14 mouse cellular contexts compared by ENCODE assay signal in genomic region chr12:110009136-110009535, GRCm38 (mm10).
DNase-seq lines count a peak whose midpoint lies in the region; ATAC-seq and TF ChIP-seq lines count a peak whose summit lies in the region.
"Had no signal": no experiment of that assay in that cellular context is flagged by ENCODE, and none has a peak within 500 bp of the region (broad histone marks: within the 10 kb centered on the region; RNA-seq: fewer than 3 reads in every experiment).

No protein-coding gene starts in this region.

- H3K36me3 ChIP-seq in heart, adult 2 months (ENCODE audit: control insufficient read depth, insufficient read depth, low read length): no peaks in the 10 kb centered on the region
- H3K36me3 ChIP-seq in heart, embryonic 10.5 days: no peaks in the 10 kb centered on the region
- no peaks in the 10 kb centered on the region for H3K36me3 ChIP-seq in lung, embryonic 14.5 days (ENCODE audit: insufficient read depth)
- H3K36me3 ChIP-seq: heart, embryonic 13.5 days; kidney, embryonic 15.5 days; limb, embryonic 13.5 days had no signal

- intact Hi-C loops in heart, adult 2 months (cut with DNase I): loop anchor here (10.0 kb wide), 1 partner anchor 366 kb away; no protein-coding TSS in a partner anchor

- H3K4me2 ChIP-seq in lung, embryonic 14.5 days: no peak overlapping the region
- H3K4me2 ChIP-seq: heart, embryonic 13.5 days; kidney, embryonic 15.5 days; limb, embryonic 13.5 days had no signal

- no peak for DNase-seq in heart, adult 2 months
- DNase-seq in heart, embryonic 10.5 days (ENCODE audit: low spot score): no peak
- DNase-seq in lung, embryonic 14.5 days: peak; percentile 32
- no peak for DNase-seq in lung, postnatal 4 days
- peak; percentile 17 for DNase-seq in ES-CJ7 (ENCODE audit: low read depth, low spot score)
- DNase-seq in heart, adult 11 months: no peak
- no peak for DNase-seq in cerebellum, postnatal 4 days (ENCODE audit: low spot score in 2 of 2)

- peak; percentile 24; the same call in 1 of the 2 replicates for TF ChIP-seq CTCF in heart, adult 2 months (IDR thresholded peaks at IDR 0.05)
- peak; percentile 51; the same call in 1 of the 2 replicates for TF ChIP-seq CTCF in lung, embryonic 14.5 days (IDR thresholded peaks at IDR 0.05; ENCODE audit: low read depth)
- TF ChIP-seq CTCF in cortical plate, adult 2 months (IDR thresholded peaks at IDR 0.05; ENCODE audit: extremely low read depth, insufficient read depth, low read length): 0 out of 2 replicates have a peak, but pooled peaks have one; percentile 4

- H3K9ac ChIP-seq in heart, adult 2 months (ENCODE audit: low read depth, low read length): no peak overlapping the region
- H3K9ac ChIP-seq in lung, embryonic 14.5 days: no peak overlapping the region
- H3K9ac ChIP-seq: heart, embryonic 13.5 days; kidney, embryonic 15.5 days; limb, embryonic 13.5 days had no signal

- H3K79me2 ChIP-seq in heart, adult 2 months (replicated peaks; ENCODE audit: control insufficient read depth, insufficient read depth, low read length): no peaks in the 10 kb centered on the region

- ATAC-seq in lung, embryonic 14.5 days (ENCODE audit: insufficient read depth): no peak
- ATAC-seq: activated CD4-positive, CD25-positive, alpha-beta regulatory T cell, adult 4 months had no signal

- WGBS in heart, adult 2 months: 41% methylated on average over 4 of the region's 4 CpGs
- whole genome bisulfite sequencing in heart, embryonic 10.5 days: 56% methylated on average over 4 of the region's 4 CpGs
- WGBS in lung, embryonic 14.5 days: 49% methylated on average over 4 of the region's 4 CpGs

- no peaks in the 10 kb centered on the region for H3K9me3 ChIP-seq in heart, embryonic 10.5 days
- no peaks in the 10 kb centered on the region for H3K9me3 ChIP-seq in lung, embryonic 14.5 days (ENCODE audit: low read depth, low read length)
- H3K9me3 ChIP-seq: heart, embryonic 13.5 days; kidney, embryonic 15.5 days; limb, embryonic 13.5 days; megakaryocyte, embryonic 14.5 days had no signal

- no peaks in the 10 kb centered on the region for H3K4me1 ChIP-seq in heart, adult 2 months (ENCODE audit: control insufficient read depth, insufficient read depth, low read length)
- no peaks in the 10 kb centered on the region for H3K4me1 ChIP-seq in heart, embryonic 10.5 days
- no peaks in the 10 kb centered on the region for H3K4me1 ChIP-seq in lung, embryonic 14.5 days (ENCODE audit: insufficient read depth)
- H3K4me1 ChIP-seq in cortical plate, adult 2 months (ENCODE audit: control insufficient read depth, insufficient read depth, low read length): no peaks in the 10 kb centered on the region
- H3K4me1 ChIP-seq: heart, embryonic 13.5 days; kidney, embryonic 15.5 days; limb, embryonic 13.5 days; megakaryocyte, embryonic 14.5 days had no signal

- H3K4me3 ChIP-seq in heart, adult 2 months: no peak overlapping the region
- H3K4me3 ChIP-seq in heart, embryonic 10.5 days: no peak overlapping the region
- H3K4me3 ChIP-seq in lung, embryonic 14.5 days (ENCODE audit: low read depth, low read length): no peak overlapping the region
- no peak overlapping the region for H3K4me3 ChIP-seq in cortical plate, adult 2 months (ENCODE audit: insufficient read depth, low read length)
- H3K4me3 ChIP-seq: heart, embryonic 13.5 days; kidney, embryonic 15.5 days; limb, embryonic 13.5 days; megakaryocyte, embryonic 14.5 days had no signal

- no peaks in the 10 kb centered on the region for H3K27me3 ChIP-seq in heart, adult 2 months (ENCODE audit: control insufficient read depth, insufficient read depth, low read length)
- H3K27me3 ChIP-seq in heart, embryonic 10.5 days (ENCODE audit: insufficient read depth, poor library complexity, severe bottlenecking): 0 out of 2 replicates have a peak, but pooled peaks cover 4% of the 10 kb centered on the region
- no peaks in the 10 kb centered on the region for H3K27me3 ChIP-seq in lung, embryonic 14.5 days (ENCODE audit: insufficient read depth, low read length)
- H3K27me3 ChIP-seq: CH12.LX; kidney, embryonic 15.5 days; megakaryocyte, embryonic 14.5 days had no signal

- no peak for TF ChIP-seq EP300 in heart, adult 2 months (IDR thresholded peaks at IDR 0.05; ENCODE audit: insufficient read depth, low read depth, low read length)

- no peak overlapping the region for H3K27ac ChIP-seq in heart, adult 2 months
- H3K27ac ChIP-seq in heart, embryonic 10.5 days: no peak overlapping the region
- H3K27ac ChIP-seq in lung, embryonic 14.5 days (ENCODE audit: low read depth): no peak overlapping the region
- H3K27ac ChIP-seq in cortical plate, adult 2 months (ENCODE audit: insufficient read depth, low read length): no peak overlapping the region
- H3K27ac ChIP-seq: heart, embryonic 13.5 days; kidney, embryonic 15.5 days; limb, embryonic 13.5 days had no signal

- no peak for TF ChIP-seq POLR2A in heart, adult 2 months (IDR thresholded peaks at IDR 0.05; ENCODE audit: insufficient read depth, low read depth, low read length)
- TF ChIP-seq POLR2A in cortical plate, adult 2 months (IDR thresholded peaks at IDR 0.05; ENCODE audit: extremely low read depth, insufficient read depth, low read length): no peak

Comparison
In these comparisons a context has a peak if more than half of its experiments do, and no peak if none do; other contexts are left out.
1. DNase-seq: peak in lung, embryonic 14.5 days (single experiment) and ES-CJ7 (single experiment); none in heart, adult 2 months (0 of 2), heart, embryonic 10.5 days (single experiment), lung, postnatal 4 days (0 of 2), heart, adult 11 months (single experiment) and cerebellum, postnatal 4 days (0 of 2).
2. Peak in every context shown above with its lines, with median percentiles within 50 percentile points of each other: CTCF ChIP-seq.